Mouse (Mus musculus) embryo, embryonic 10 days (tissue): ENCODE data around the gene Gm49450.
A peak's percentile ranks its signal among the peaks of the same experiment; 100 is the strongest.
"Not testable (repeated sequence)": the region's sequence is repeated elsewhere in the genome, so short reads cannot be mapped to it uniquely, and the experiment has no call there.

ENCODE experiments used
- DNase-seq: peaks from one replicate; pipeline ENCODE4 v3.0.0-alpha.2; 2015; ENCODE audit warnings: low spot score

The Gm49450 gene

GRCm38 (mm10) chr15:98923031-98923537 is 30.3 kb downstream of the Gm49450 start:
- DNase-seq, result no peak

- DNase-seq, result no peak
These were observed 30.8 kb downstream of the Gm49450 start for GRCm38 (mm10) chr15:98922581-98922980.

GRCm38 (mm10) chr15:98921510-98921909 is 31.8 kb downstream of the Gm49450 start:
- no peak for DNase-seq

DNA sequence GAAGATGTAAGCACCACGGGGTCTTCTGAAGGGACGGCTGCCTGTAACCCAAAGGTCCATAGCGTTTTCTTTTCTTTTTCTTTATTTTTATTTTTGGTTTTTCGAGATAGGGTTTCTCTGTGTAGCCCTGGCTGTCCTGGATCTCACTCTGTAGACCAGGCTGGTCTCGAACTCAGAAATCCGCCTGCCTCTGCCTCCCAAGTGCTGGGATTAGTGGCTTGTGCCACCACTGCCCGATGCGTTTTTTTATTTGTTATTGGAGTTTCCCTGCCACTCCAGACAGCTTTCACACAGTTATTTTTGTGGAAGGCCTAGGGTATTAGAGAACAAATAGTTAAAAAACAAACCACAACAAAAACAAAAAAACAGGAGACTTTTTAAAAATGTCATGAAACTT is 34.9 kb downstream of the Gm49450 start:
- not testable (repeated sequence) for DNase-seq

DNA sequence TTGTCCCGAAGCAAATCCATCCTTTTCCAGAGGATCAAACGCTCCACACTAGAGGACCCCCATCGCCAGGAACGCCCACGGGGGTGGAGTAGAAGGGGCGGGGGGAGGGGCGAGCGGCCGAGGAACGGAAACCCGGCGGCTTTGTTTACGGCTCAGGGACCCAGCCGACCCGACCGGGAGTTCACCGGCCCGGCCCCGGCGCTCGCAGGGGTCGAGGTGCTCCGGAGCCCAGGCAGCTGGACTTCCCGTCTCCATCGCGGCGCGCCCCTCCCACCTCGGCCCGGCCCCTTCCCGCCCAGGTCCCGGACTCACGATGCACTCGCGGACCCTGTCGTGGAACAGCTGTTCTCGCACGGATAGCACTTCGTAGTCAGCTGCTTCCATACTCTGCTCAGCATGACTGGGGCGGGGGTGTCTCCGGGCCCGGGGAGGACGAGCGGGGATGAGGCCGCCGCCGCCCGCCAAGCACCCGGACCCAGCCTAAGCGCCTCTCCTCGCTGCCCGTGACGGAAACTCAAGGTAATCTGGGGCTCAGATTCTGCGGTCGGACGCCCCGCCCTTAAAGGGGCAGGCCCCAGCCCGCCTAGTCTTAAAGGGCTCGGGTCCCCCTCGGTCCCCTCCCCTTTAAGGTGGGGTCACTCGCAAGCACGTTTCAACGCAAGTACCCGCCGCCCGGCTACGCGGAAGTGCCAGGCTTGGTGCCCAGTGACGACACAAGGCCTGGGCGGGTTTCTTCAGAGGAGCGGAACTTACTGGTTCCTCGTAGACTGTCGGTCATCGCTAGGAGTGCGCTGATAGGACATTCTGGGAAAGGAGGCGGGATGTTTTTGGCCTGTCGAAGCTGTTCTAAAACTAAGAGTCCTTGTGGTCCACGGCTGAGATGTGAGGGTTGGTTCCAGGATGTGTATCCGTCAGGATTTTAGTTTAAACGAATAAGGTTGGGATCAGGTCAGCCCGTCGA is 35.5 kb downstream of the Gm49450 start, which contains the start of gene Lmbr1l:
TSS of gene Lmbr1l (minus strand) at position 694 of the 961 bp plus-strand sequence.
- peak; percentile 99 for DNase-seq

DNA sequence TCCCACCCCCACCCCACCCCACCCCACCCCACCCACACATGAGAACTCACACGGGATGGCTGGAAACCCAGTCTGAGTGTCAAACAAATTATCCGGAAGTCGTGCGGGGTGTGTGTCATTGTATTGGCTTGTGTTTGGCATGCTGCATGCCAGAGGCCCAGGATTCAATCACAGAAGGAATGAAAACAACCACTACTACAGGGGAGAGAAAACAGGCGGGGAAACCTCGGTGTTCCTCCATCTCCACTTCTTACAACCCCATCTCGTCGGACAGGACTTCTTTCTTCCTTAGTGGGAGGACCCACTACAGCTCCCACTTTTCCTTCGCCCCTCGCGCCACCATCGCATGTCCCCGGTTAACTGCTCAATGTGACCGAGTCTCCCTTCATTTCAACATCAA is 36.3 kb downstream of the Gm49450 start:
- peak; percentile 54 for DNase-seq

DNA sequence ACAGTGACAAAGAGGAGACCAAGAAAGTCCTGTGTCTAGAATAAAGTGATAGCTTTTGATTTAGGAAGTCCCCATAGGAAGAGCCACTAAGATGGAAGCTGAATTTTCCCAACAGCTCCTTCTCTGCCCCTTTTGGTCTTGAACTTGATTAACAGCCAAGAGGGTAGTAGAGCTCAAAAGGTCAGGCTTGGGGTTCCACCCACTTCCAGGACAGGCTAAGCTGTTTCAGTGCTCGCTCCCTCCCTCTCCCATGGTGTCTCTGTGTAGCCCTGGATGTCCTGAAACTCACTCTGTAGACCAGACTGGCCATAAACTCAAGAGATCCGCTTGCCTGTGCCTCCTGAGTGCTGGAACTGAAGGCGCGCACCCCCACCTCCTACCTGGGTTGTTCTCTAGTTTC is 37.3 kb downstream of the Gm49450 start:
- no peak for DNase-seq

DNA sequence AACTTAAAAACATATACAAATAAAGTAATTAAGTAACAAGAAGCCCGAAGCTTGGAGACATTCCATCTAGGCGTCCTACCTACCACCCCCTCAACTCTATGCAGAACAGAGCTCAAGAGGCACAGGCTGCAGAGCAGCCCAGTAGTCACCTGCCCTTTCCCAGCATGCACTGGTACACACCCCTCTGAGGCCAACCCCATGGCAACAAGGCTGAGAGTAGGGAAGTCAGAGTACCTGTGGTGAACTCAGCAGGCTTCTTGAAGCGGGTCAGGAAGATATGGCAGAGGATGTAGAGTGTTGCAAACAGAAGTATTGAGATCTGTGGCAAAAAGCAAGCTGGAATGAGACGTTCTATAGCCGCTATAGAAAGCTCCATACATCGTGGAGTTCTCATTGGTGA is 38.4 kb downstream of the Gm49450 start:
- DNase-seq, result no peak

GRCm38 (mm10) chr15:98904692-98905091 is 48.7 kb downstream of the Gm49450 start:
- DNase-seq, result peak; percentile 92

- DNase-seq, result no peak
These were observed 50.8 kb downstream of the Gm49450 start for GRCm38 (mm10) chr15:98902600-98902999.

DNA sequence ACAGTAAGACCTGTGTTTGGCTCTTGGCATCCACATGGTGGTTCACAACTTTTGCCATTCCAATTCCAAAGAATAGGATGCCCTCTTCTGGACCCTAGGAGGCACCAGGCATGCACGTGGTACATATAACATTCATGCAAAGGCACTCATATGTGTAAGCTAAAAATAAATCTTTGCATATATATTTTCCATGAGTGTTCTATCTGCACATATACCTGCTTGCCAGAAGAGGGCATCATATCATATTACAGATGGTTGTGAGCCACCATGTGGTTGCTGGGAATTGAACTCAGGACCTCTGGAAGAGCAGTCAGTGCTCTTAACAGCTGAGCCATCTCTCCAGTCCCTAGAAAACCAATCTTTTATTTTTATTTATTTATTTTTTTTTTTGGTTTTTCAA is 51.8 kb downstream of the Gm49450 start:
- DNase-seq, result no peak

GRCm38 (mm10) chr15:98897928-98898800 is 55.2 kb downstream of the Gm49450 start, which contains the start of gene Dhh:
TSS of gene Dhh (minus strand) at chr15:98898540.
- DNase-seq, result peak; percentile 54

DNA sequence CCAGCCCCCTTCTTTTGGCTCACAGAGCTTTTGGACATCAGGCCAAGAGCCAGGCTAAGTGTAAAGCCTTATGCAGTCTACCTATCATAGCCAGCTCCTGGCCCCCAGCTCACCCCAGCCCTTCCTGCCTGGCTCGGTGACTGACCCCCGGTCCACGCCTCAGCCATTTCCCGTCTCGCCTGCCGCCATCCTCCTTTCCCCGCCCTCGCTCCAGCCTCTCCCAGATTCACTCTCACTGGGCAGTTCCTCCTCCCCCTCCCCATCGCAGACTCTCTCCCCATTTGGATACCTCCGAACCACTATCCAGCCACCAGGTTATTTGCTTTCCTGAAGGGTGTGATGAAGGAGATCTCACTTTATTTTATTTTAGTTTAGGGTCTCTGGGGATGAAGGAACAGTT is 55.9 kb downstream of the Gm49450 start:
- DNase-seq, result peak; percentile 40

DNA sequence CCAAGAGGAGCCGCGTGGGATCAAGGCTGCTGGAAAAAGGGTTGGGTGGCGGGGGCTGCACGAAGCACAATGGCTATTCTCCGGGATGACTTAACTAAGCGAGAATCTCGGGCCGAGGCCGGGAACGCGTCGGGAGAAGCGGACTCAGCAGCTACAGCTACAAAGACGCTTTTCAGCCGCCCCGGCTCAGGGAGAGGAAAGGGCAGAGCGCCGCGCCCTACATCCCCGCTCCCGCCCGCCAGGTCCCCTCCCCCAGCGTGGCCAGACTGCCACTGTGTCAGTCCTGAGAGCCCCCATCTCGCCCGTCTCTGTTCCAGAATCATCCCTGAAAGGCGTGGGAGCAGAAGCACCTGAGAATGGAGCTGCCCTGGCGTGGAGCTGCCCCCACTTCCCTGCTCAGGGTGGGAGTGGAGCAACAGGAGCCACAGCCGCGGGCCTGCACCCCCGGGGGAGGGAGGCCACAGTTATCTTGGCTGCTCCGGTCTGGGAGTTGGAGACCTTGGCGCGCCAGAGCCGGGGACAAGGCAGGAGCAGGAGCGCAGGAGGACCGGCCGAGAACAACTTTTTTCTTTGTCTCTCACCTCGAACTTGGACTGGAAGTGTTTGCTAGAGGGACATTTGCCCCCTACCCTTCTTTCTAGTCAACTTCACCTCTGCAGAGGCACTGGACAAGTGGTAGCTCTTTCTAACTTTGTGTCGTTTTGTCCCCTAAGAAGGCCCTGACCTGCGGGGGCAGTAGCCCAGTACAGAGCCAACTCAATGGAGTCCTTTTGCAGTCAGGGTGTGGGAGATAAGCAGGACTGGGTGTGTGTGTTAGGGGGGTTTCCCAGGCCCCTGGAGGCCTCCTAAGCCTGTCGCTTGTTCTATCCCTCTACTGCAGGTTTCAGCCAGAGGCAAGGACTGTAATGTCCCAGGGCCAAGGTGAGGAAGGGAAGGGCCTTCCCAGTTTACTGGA is 57.4 kb downstream of the Gm49450 start:
- peak; percentile 85 for DNase-seq

DNA sequence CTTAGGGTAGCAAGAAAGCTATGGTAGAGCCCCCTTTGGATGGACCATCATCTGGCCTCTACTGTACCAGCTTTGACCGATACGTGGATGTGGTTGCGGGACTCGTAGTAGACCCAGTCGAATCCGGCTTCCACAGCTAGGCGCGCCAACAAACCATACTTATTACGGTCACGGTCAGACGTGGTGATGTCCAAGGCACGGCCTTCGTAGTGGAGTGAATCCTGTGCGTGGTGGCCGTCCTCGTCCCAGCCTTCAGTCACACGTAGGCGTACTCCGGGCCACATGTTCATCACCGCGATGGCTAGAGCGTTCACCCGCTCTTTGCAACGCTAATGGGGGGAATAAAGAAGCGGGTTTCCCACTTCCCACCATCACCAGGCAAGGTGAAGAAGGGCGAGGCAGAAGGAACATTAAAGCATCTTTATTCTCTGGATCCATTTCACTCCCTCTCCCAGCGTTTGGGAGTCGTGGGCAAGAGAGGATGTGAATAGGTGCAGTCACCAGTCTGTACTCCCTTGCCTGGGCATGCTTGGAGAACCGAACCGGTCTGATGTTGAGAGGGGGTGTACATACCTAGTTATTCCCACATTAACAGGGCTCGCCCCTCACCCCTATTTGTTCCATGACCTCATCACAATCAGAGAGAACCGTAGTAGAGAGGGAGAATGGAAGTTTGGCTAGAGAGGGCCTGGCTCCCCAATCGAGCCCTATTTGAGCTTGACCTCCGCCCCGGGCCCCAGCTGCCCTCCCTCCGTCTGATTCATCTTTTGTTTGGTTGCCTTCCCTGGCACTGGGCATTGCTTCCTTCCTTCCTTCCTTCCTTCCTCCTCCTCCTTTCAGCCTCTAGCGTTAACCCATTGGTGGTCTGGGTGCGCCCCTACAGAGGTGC is 58.4 kb downstream of the Gm49450 start:
- peak; percentile 43 for DNase-seq

DNA sequence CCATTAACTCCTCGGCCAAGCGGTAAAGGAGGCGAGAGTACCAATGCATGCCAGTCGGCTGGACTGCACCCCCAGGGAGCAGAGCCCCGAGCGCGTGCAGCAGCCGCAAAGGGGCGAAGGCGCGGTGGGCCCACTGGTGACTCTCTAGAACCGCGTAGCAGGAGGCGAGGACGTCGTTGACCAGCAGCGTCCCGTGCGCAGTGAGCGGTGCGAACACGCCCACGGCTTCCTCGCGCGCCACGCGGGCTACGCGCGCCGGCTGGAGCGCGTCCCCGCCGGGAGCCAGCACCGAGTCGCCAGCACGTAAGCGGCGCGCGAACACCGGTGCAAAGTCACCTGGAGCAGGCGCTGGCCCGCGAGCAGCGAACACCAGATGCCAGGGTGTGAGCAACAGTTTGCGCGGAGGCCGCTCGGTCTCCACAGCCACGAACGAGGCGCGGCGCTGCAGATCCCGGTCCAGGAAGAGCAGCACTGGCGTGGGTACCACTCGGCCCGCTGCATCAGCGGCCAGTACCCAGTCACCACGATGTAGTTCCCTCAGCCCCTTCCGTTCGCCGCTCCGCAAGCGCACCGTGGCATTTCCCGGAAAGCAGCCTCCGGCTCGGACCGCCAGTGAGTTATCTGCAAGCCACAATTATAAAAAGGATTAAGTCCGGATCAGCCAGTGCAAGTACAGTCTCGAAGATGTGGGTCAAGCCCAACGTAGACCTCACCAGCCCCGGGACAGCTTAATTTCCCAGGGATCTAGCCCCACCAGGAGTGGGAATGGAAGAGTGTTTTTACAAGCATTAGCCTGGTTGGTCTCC is 59.2 kb downstream of the Gm49450 start, which contains the start of gene Rhebl1:
TSS of gene Rhebl1 (minus strand) at position 601 of the 806 bp plus-strand sequence.
- peak; percentile 48 for DNase-seq

- DNase-seq, result no peak
These were observed 60.3 kb downstream of the Gm49450 start for GRCm38 (mm10) chr15:98893036-98893435.

GRCm38 (mm10) chr15:98891907-98892606 is 61.3 kb downstream of the Gm49450 start:
- peak; percentile 90 for DNase-seq
